Mouse (Mus musculus) heart, embryonic 14.5 days (tissue): ENCODE measurements around the gene Ebf3. TPM values are rescaled to one million over a fixed set of nuclear protein-coding genes. Genes with fewer than 3 reads are reported as not detected.
A peak's percentile ranks its signal among the peaks of the same experiment; 100 is the strongest.

Experiments used
- ATAC-seq: fragments of 200-750 bp; cut with Nextera tagmentation; 2 replicates; pipeline ENCODE4 v1.8.0; 2017; ENCODE audit warnings: low read depth, moderate TSS enrichment; ENCODE audit not compliant: insufficient number of reproducible peaks, insufficient read depth, low FRiP score
- H3K27ac ChIP-seq, 2 experiments: fragments of 200-500 bp in 1 of 2; fragments of 300-500 bp in 1 of 2; sonication (generic) in 1 of 2; replicated peaks in 1 of 2; 2 replicates each; pipeline ENCODE4 v1.5.1; 2012 to 2014; ENCODE audit warnings: low read depth in 2 of 2, low read length in 2 of 2, control low read depth in 1 of 2, mild to moderate bottlenecking in 1 of 2, mixed read lengths in 1 of 2; ENCODE audit not compliant: control insufficient read depth in 1 of 2, insufficient read depth in 1 of 2
- H3K27me3 ChIP-seq: fragments of 300-500 bp; sonication (generic); 2 replicates; pipeline ENCODE4 v1.6.1; 2014; ENCODE audit warnings: mild to moderate bottlenecking, low read length, control low read depth; ENCODE audit not compliant: control insufficient read depth, insufficient read depth
- H3K36me3 ChIP-seq: fragments of 300-500 bp; sonication (generic); 2 replicates; pipeline ENCODE4 v1.6.1; 2014; ENCODE audit warnings: mild to moderate bottlenecking, control low read depth, low read length, mixed read lengths; ENCODE audit not compliant: control insufficient read depth, insufficient read depth
- H3K4me1 ChIP-seq, 2 experiments: fragments of 200-500 bp in 1 of 2; fragments of 300-500 bp in 1 of 2; sonication (generic) in 1 of 2; 2 replicates each; pipeline ENCODE4 v1.6.1; 2012 to 2014; ENCODE audit warnings: low read length in 2 of 2, control low read depth in 1 of 2, mixed read lengths in 1 of 2; ENCODE audit not compliant: control insufficient read depth in 2 of 2, insufficient read depth in 2 of 2
- H3K4me2 ChIP-seq: fragments of 300-500 bp; sonication (generic); 2 replicates; pipeline ENCODE4 v1.6.1; 2014; ENCODE audit warnings: mild to moderate bottlenecking, low read length
- H3K4me3 ChIP-seq, 2 experiments: fragments of 200-500 bp in 1 of 2; fragments of 300-500 bp in 1 of 2; sonication (generic) in 1 of 2; 2 replicates each; pipeline ENCODE4 v1.5.1; 2012 to 2014; ENCODE audit warnings: low read length in 2 of 2, mild to moderate bottlenecking in 2 of 2, control low read depth in 1 of 2, low read depth in 1 of 2, moderate library complexity in 1 of 2; ENCODE audit not compliant: control insufficient read depth in 1 of 2, insufficient read depth in 1 of 2
- H3K9ac ChIP-seq: fragments of 300-500 bp; sonication (generic); 2 replicates; pipeline ENCODE4 v1.6.1; 2014; ENCODE audit warnings: mild to moderate bottlenecking, low read length
- H3K9me3 ChIP-seq: fragments of 300-500 bp; sonication (generic); 2 replicates; pipeline ENCODE4 v1.6.1; 2016; ENCODE audit warnings: low read length, control low read depth; ENCODE audit not compliant: control insufficient read depth
- WGBS: fragments of 180-500 bp; shearing (Covaris S2); extraction: QIAGEN DNeasy Blood & Tissue Kit; methylation state at CpG from one replicate; pipeline ENCODE4 v1.1.7; 2014; 5-methylcytosine and 5-hydroxymethylcytosine counted together
- polyA plus RNA-seq: library from polyadenylated mRNA; unstranded; fragments of >200 nt; fragmentation: Nextera tagmentation; extraction: Ambion mirVana; gene quantifications from 2 replicates; pipeline ENCODE4 v1.2.1, GENCODE M21; 2014

Ebf3 gene
- polyA plus RNA-seq, 1 experiment from 2014 or later, result 2.3 TPM

- no peak overlapping the region for H3K4me2 ChIP-seq
- peaks cover 12 to 43% of the 10 kb centered on the region in 2 experiments; a peak in 3 of 4 replicates for H3K4me1 ChIP-seq
- no peaks in the 10 kb centered on the region for H3K9me3 ChIP-seq
- WGBS, result 6% methylated on average over 11 of the region's 11 CpGs
- H3K9ac ChIP-seq, result no peak overlapping the region
- ATAC-seq, result no peak
- peaks cover 99% of the 10 kb centered on the region for H3K27me3 ChIP-seq
- H3K27ac ChIP-seq, result no peak overlapping the region
- H3K4me3 ChIP-seq, result peak overlapping the region in 1 of 2 experiments; percentile 44; a peak in 1 of 4 replicates
- no peaks in the 10 kb centered on the region for H3K36me3 ChIP-seq
Measured at GRCm38 (mm10) chr7:137320320-137320719, 6.1 kb upstream of the Ebf3 start.

GRCm38 (mm10) chr7:137318924-137319885 lies 5.0 kb upstream of the Ebf3 start:
- H3K4me3 ChIP-seq, result peak overlapping the region in 1 of 2 experiments; percentile 8; a peak in 1 of 4 replicates
- peaks cover 97% of the 10 kb centered on the region for H3K27me3 ChIP-seq
- peak overlapping the region; percentile 40; the same call in 1 of the 2 replicates for H3K4me2 ChIP-seq
- 1% methylated on average over 48 of the region's 48 CpGs for WGBS
- no peaks in the 10 kb centered on the region for H3K36me3 ChIP-seq
- ATAC-seq, result no peak
- H3K9ac ChIP-seq, result no peak overlapping the region
- no peaks in the 10 kb centered on the region for H3K9me3 ChIP-seq
- peaks cover 12 to 50% of the 10 kb centered on the region in 2 experiments; a peak in 3 of 4 replicates for H3K4me1 ChIP-seq
- H3K27ac ChIP-seq, result no peak overlapping the region

- Histone ChIP-seq H3K4me2 (no peak overlapping the region), H3K36me3 (no peaks in the 10 kb centered on the region), H3K27me3 (peaks cover 89% of the 10 kb centered on the region), H3K4me1 (peaks cover 12 to 50% of the 10 kb centered on the region in 2 experiments; a peak in 3 of 4 replicates), H3K9ac (no peak overlapping the region), H3K27ac (no peak overlapping the region), H3K9me3 (no peaks in the 10 kb centered on the region), H3K4me3 (no peak overlapping the region)
- 10% methylated on average over 9 of the region's 9 CpGs for WGBS
- no peak for ATAC-seq
Measured at GRCm38 (mm10) chr7:137318383-137318775, 4.1 kb upstream of the Ebf3 start.

GRCm38 (mm10) chr7:137317659-137318382 lies 3.6 kb upstream of the Ebf3 start:
- no peaks in the 10 kb centered on the region for H3K9me3 ChIP-seq
- H3K4me3 ChIP-seq, result no peak overlapping the region; a peak in 1 of 4 replicates
- H3K27ac ChIP-seq, result no peak overlapping the region
- 3% methylated on average over 24 of the region's 24 CpGs for WGBS
- H3K27me3 ChIP-seq, result peaks cover 88% of the 10 kb centered on the region
- peaks cover 12 to 53% of the 10 kb centered on the region in 2 experiments; a peak in 3 of 4 replicates for H3K4me1 ChIP-seq
- no peak overlapping the region for H3K9ac ChIP-seq
- no peak for ATAC-seq
- peak overlapping the region; percentile 55 for H3K4me2 ChIP-seq
- H3K36me3 ChIP-seq, result no peaks in the 10 kb centered on the region

GRCm38 (mm10) chr7:137316926-137317658 lies 2.8 kb upstream of the Ebf3 start:
- Histone ChIP-seq H3K36me3 (no peaks in the 10 kb centered on the region), H3K4me1 (peaks cover 9 to 46% of the 10 kb centered on the region in 2 experiments; a peak in 3 of 4 replicates), H3K9me3 (no peaks in the 10 kb centered on the region), H3K27me3 (peaks cover 88% of the 10 kb centered on the region), H3K27ac (no peak overlapping the region), H3K4me2 (peak overlapping the region; percentile 55), H3K4me3 (peak overlapping the region in 1 of 2 experiments; percentile 23; a peak in 2 of 4 replicates), H3K9ac (no peak overlapping the region)
- 1% methylated on average over 39 of the region's 39 CpGs for WGBS
- no peak for ATAC-seq

GRCm38 (mm10) chr7:137316181-137316925 lies 2.1 kb upstream of the Ebf3 start:
- H3K27me3 ChIP-seq, result peaks cover 88% of the 10 kb centered on the region
- no peaks in the 10 kb centered on the region for H3K36me3 ChIP-seq
- no peak for ATAC-seq
- WGBS, result 2% methylated on average over 20 of the region's 20 CpGs
- no peak overlapping the region for H3K27ac ChIP-seq
- peak overlapping the region; percentile 55; the same call in 1 of the 2 replicates for H3K4me2 ChIP-seq
- H3K4me1 ChIP-seq, result peaks cover 7 to 40% of the 10 kb centered on the region in 2 experiments; a peak in 3 of 4 replicates
- peak overlapping the region in 1 of 2 experiments; percentile 23; a peak in 2 of 4 replicates for H3K4me3 ChIP-seq
- no peaks in the 10 kb centered on the region for H3K9me3 ChIP-seq
- no peak overlapping the region for H3K9ac ChIP-seq
